Mouse (Mus musculus): ENCODE measurements around the gene Parm1. TPM values are rescaled to one million over a fixed set of nuclear protein-coding genes. Genes with fewer than 3 reads are reported as not detected.

The Parm1 gene
- polyA plus RNA-seq, 1 experiment, result 0.01 TPM

- H3K4me3 ChIP-seq (replicated peaks), result no peak overlapping the region
- no peaks in the 10 kb centered on the region for H3K36me3 ChIP-seq (ENCODE audit: control insufficient read depth)
- no peaks in the 10 kb centered on the region for H3K9me3 ChIP-seq (ENCODE audit: control insufficient read depth, low read length)
- H3K4me1 ChIP-seq (ENCODE audit: control insufficient read depth), result no peaks in the 10 kb centered on the region
- no peak for TF ChIP-seq GATA1 (IDR thresholded peaks at IDR 0.05; ENCODE audit: low read length)
- TF ChIP-seq TAL1 (IDR thresholded peaks at IDR 0.05; ENCODE audit: low read length), result no peak
- H3K27me3 ChIP-seq (ENCODE audit: control insufficient read depth), result no peaks in the 10 kb centered on the region
Observed at GRCm38 (mm10) chr5:91599801-91600200, 82.4 kb downstream of the Parm1 start.

GRCm38 (mm10) chr5:91603347-91603746 is 85.9 kb downstream of the Parm1 start:
- no peak overlapping the region for H3K4me3 ChIP-seq (replicated peaks)
- H3K4me1 ChIP-seq (ENCODE audit: control insufficient read depth), result no peaks in the 10 kb centered on the region
- no peaks in the 10 kb centered on the region for H3K9me3 ChIP-seq (ENCODE audit: control insufficient read depth, low read length)
- no peaks in the 10 kb centered on the region for H3K36me3 ChIP-seq (ENCODE audit: control insufficient read depth)
- no peak for TF ChIP-seq TAL1 (IDR thresholded peaks at IDR 0.05; ENCODE audit: low read length)
- TF ChIP-seq GATA1 (IDR thresholded peaks at IDR 0.05; ENCODE audit: low read length), result no peak
- no peaks in the 10 kb centered on the region for H3K27me3 ChIP-seq (ENCODE audit: control insufficient read depth)

- Histone ChIP-seq H3K9me3 (ENCODE audit: control insufficient read depth, low read length) (no peaks in the 10 kb centered on the region), H3K4me1 (ENCODE audit: control insufficient read depth) (no peaks in the 10 kb centered on the region), H3K36me3 (ENCODE audit: control insufficient read depth) (no peaks in the 10 kb centered on the region), H3K4me3 (replicated peaks) (no peak overlapping the region), H3K27me3 (ENCODE audit: control insufficient read depth) (no peaks in the 10 kb centered on the region)
- TF ChIP-seq GATA1 (IDR thresholded peaks at IDR 0.05; ENCODE audit: low read length) (no peak), TAL1 (IDR thresholded peaks at IDR 0.05; ENCODE audit: low read length) (no peak)
Observed at GRCm38 (mm10) chr5:91603787-91604439, 86.5 kb downstream of the Parm1 start.

- no peaks in the 10 kb centered on the region for H3K9me3 ChIP-seq (ENCODE audit: control insufficient read depth, low read length)
- H3K4me3 ChIP-seq (replicated peaks), result no peak overlapping the region
- H3K4me1 ChIP-seq (ENCODE audit: control insufficient read depth), result no peaks in the 10 kb centered on the region
- TF ChIP-seq GATA1 (IDR thresholded peaks at IDR 0.05; ENCODE audit: low read length), result no peak
- TF ChIP-seq TAL1 (IDR thresholded peaks at IDR 0.05; ENCODE audit: low read length), result no peak
- H3K27me3 ChIP-seq (ENCODE audit: control insufficient read depth), result no peaks in the 10 kb centered on the region
- no peaks in the 10 kb centered on the region for H3K36me3 ChIP-seq (ENCODE audit: control insufficient read depth)
Observed at GRCm38 (mm10) chr5:91607234-91607633, 89.8 kb downstream of the Parm1 start.

- TF ChIP-seq GATA1 (IDR thresholded peaks at IDR 0.05; ENCODE audit: low read length) (no peak), TAL1 (IDR thresholded peaks at IDR 0.05; ENCODE audit: low read length) (no peak)
- H3K9me3 ChIP-seq (ENCODE audit: control insufficient read depth, low read length), result no peaks in the 10 kb centered on the region
- H3K4me3 ChIP-seq (replicated peaks), result no peak overlapping the region
- no peaks in the 10 kb centered on the region for H3K4me1 ChIP-seq (ENCODE audit: control insufficient read depth)
- H3K27me3 ChIP-seq (ENCODE audit: control insufficient read depth), result no peaks in the 10 kb centered on the region
- no peaks in the 10 kb centered on the region for H3K36me3 ChIP-seq (ENCODE audit: control insufficient read depth)
Observed at GRCm38 (mm10) chr5:91607841-91608240, 90.4 kb downstream of the Parm1 start.

- Histone ChIP-seq H3K27me3 (ENCODE audit: control insufficient read depth) (no peaks in the 10 kb centered on the region), H3K9me3 (ENCODE audit: control insufficient read depth, low read length) (no peaks in the 10 kb centered on the region), H3K4me1 (ENCODE audit: control insufficient read depth) (no peaks in the 10 kb centered on the region), H3K36me3 (ENCODE audit: control insufficient read depth) (no peaks in the 10 kb centered on the region), H3K4me3 (replicated peaks) (no peak overlapping the region)
- TF ChIP-seq TAL1 (IDR thresholded peaks at IDR 0.05; ENCODE audit: low read length), result no peak
Observed at GRCm38 (mm10) chr5:91609041-91609440, 91.6 kb downstream of the Parm1 start.

- Histone ChIP-seq H3K9me3 (ENCODE audit: control insufficient read depth, low read length) (no peaks in the 10 kb centered on the region), H3K36me3 (ENCODE audit: control insufficient read depth) (no peaks in the 10 kb centered on the region), H3K4me3 (replicated peaks) (no peak overlapping the region), H3K4me1 (ENCODE audit: control insufficient read depth) (no peaks in the 10 kb centered on the region), H3K27me3 (ENCODE audit: control insufficient read depth) (no peaks in the 10 kb centered on the region)
- TF ChIP-seq GATA1 (IDR thresholded peaks at IDR 0.05; ENCODE audit: low read length) (no peak), TAL1 (IDR thresholded peaks at IDR 0.05; ENCODE audit: low read length) (no peak)
Observed at GRCm38 (mm10) chr5:91609511-91610300, 92.3 kb downstream of the Parm1 start.

- TF ChIP-seq GATA1 (IDR thresholded peaks at IDR 0.05; ENCODE audit: low read length) (no peak), TAL1 (IDR thresholded peaks at IDR 0.05; ENCODE audit: low read length) (no peak)
- Histone ChIP-seq H3K9me3 (ENCODE audit: control insufficient read depth, low read length) (no peaks in the 10 kb centered on the region), H3K4me3 (replicated peaks) (no peak overlapping the region), H3K27me3 (ENCODE audit: control insufficient read depth) (no peaks in the 10 kb centered on the region), H3K4me1 (ENCODE audit: control insufficient read depth) (no peaks in the 10 kb centered on the region), H3K36me3 (ENCODE audit: control insufficient read depth) (no peaks in the 10 kb centered on the region)
Observed at GRCm38 (mm10) chr5:91610499-91610898, 93.1 kb downstream of the Parm1 start.

- TF ChIP-seq GATA1 (IDR thresholded peaks at IDR 0.05; ENCODE audit: low read length), result no peak
- TF ChIP-seq TAL1 (IDR thresholded peaks at IDR 0.05; ENCODE audit: low read length), result no peak
- H3K36me3 ChIP-seq (ENCODE audit: control insufficient read depth), result no peaks in the 10 kb centered on the region
Observed at GRCm38 (mm10) chr5:91611589-91611988, 94.2 kb downstream of the Parm1 start.

More at GRCm38 (mm10) chr5:91611589-91611988, 94.2 kb downstream of the Parm1 start:
- H3K4me1 ChIP-seq (ENCODE audit: control insufficient read depth), result no peaks in the 10 kb centered on the region
- H3K4me3 ChIP-seq (replicated peaks), result no peak overlapping the region
- H3K27me3 ChIP-seq (ENCODE audit: control insufficient read depth), result no peaks in the 10 kb centered on the region
- no peaks in the 10 kb centered on the region for H3K9me3 ChIP-seq (ENCODE audit: control insufficient read depth, low read length)

All from erythroblast, embryonic 14.5 days (primary cell).